Mouse (Mus musculus) erythroblast, adult 5-6 weeks (primary cell): ENCODE results near the gene Vps9d1. TPM values are rescaled to one million over a fixed set of nuclear protein-coding genes. Genes with fewer than 3 reads are reported as not detected.
A peak's percentile ranks its signal among the peaks of the same experiment; 100 is the strongest.

ENCODE experiments used
- ATAC-seq: replicated peaks from 2 replicates; pipeline ENCODE4 v1.8.0; 2016; ENCODE audit warnings: moderate number of reproducible peaks, mild to moderate bottlenecking, moderate TSS enrichment, inconsistent platforms; ENCODE audit not compliant: poor library complexity, low FRiP score, severe bottlenecking
- total RNA-seq, 2 experiments: library from RNA; stranded (forward) in 1 of 2; stranded (reverse) in 1 of 2; fragments of 150-400 nt in 1 of 2; fragments of 200-764, 138-1000 nt in 1 of 2; gene quantifications; 2 replicates each; pipeline versions ENCODE4 v1.2.3 to v1.2.4; 2015 to 2017; ENCODE audit warnings: low replicate concordance in 2 of 2

The Vps9d1 gene
- total RNA-seq, 2 experiments from 2014 or later = 5.2 to 6.6 TPM

DNA sequence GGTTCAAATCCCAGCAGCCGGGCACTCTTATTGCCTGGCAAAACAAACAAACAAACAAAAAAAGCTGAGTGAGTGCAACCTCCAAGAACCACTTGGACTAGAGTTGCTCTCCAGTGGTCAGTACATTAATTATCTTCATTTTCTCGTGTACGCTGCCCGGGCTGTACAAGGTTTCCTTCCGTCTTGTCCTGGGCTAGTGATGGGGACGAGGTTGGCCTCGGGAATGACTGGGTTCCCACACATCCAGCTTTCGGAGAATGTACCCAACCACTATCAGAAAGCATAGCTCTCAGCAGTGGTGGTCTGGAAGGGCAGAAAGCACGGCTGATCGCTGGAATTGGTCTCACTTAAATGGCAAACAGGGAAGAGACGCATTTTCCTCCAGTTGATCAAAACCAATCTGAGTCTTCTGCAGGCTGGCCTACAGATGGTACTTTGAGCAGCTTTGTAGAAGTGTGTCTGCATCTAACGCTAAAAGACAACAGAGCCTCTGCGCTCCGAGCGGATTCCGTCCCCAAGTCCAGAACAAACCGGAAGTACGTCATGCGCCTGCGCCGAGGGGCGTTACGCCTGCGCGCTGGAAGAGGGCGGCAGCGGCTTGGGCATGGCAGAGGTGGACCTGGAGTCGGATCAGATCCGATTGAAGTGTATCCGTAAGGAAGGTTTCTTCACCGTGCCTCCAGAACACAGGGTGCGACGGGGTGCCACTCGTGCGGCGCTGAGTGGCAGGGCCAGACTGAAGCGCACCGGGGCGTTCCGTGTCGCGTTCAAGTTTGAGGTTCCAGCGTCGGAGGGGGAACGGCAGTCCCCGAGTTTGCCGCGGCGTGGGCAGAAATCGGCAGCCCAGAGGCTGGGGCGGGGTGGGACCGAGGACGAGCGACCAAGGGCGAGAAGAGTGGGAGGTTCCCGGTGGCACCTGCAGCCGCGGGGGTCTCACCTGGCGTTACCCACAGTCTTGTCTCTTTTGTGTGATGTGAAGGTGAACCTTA, 29.6 kb downstream of the Vps9d1 start, which contains the start of gene Cdk10:
Gene Cdk10, plus strand, starts transcription at position 565 of the 989 bp plus-strand sequence.
- ATAC-seq = peak; percentile 98

DNA sequence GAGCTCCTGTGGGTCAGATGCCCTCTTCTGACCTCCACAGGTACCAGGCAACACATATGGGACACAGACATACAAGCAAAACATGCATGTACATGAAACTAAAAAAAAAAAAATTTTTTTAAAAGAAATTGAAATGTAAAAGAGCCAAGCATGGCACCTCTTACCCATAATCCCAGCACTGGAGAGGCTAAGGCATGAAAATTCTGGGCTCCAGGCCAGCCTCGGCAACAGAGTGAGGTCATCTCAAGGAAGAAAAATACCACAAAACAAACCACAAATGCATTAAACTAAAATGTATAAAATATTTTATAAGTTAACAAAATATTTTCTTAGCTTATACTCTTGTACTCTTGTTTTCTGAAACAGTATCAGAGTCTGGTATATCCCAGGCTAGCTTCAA, 33.2 kb downstream of the Vps9d1 start:
- no peak for ATAC-seq

DNA sequence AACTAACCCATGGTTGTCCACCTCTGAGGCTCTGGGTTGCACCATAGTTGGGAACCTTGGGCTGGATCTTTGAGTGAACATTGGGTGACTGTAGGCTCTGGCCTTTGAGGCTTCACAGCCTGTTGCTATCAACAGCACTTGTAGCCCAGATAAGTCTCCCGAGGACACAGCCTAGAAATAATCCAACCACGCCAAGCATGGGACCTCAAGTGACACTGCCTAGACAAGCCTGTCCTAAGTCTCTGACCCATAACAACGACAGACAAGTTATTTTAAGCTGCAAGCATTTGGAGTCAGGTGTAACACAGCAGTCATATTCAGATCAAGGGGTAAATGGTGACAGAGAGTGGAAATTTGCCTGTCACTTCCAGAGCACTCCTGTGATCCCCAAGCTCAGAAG, 38.7 kb downstream of the Vps9d1 start:
- no peak for ATAC-seq

DNA sequence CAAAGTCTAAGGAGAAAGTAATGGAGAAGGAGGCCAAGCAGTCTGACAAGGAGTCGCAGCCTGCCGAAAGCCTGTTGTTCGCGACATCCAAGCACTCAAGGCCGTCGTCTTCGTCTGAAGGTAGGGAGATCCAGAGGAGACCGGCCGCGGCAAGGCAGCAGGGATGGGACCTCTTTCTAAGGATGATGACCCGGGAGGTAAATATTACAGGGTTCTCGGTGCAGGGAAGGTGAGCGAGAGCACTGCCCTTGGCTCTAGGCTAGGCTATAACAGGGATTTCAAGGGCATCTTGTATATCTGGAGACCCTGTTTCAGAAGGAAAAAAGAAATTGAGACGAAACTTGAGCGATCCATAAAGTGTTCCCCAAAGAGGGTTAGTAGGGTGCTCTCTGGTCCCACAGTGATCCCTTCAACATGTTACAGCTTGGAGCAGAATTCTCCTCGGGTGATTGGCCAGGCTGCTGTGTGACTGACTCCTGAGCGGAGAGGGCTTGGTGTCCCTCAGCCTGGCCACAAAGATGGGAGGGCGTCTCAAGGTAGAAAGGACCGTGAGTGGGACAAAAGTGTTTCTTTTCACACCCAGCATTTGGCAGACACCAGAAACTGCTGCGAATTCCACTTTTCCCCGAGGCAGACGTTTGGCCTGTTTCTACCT, 40.9 kb downstream of the Vps9d1 start:
- peak; percentile 21 for ATAC-seq

DNA sequence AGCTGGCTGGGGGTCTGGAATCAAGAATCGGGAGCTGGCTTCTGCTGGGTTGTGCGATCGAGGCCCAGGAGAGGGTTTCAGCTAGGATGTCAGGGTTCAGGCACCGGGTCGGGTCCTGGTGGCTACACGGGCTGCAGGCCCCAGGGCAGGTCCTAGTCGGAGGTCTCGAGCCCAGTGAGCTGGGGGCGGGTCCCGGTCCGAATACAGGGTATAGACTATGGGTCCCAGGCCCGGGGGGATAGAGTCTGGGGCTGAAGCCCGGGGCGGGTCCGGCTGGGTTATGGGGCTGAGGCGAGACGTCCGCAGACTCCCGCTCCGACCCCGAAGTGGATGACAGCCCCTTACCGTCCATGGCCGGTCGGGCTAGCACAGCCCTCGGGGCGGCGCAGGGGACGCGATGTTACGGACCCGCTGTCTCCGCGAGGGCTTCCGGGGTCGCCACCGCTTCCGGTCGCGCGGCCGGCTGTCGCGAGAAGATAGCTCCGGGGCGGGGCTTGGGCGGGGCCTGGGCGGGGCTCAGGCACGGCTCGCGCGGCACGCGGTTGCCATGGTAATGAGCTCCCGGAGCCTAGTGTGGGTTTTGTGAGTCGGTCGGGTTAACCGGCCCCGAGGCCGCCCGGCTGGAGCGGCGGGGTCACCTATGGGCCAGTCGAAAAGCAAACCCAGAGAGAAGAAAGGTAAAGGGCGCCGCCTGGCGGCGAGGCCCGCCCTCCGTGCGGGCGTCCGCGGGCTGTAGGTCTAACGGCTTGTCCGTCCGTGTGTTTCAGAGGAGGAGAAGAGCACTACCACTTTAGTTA, 41.6 kb downstream of the Vps9d1 start, which contains the start of the genes Chmp1a and Spata33:
Gene Chmp1a, minus strand, starts transcription at position 443 of the 797 bp plus-strand sequence.
Gene Spata33, plus strand, starts transcription at position 512 of the 797 bp plus-strand sequence.
- ATAC-seq = peak; percentile 85

DNA sequence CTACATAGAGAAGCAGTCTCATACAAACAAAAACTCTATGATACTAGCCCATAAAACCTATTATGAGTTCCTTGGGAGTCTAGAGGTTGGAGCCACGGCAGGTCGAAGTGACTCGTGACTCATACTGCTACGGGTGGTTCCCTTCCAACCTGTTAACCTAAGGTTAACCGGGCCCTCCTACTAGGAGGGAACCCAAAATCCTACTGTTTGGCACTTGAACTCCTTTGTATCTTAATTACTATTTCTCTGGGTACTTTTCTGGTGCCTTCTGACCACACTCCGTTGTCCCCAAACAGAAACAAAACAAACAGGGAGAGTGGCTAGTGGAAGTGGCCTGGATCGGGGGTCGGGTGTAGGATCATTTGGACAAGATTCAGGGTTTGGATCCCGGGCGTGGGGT, 42.3 kb downstream of the Vps9d1 start:
- no peak for ATAC-seq

DNA sequence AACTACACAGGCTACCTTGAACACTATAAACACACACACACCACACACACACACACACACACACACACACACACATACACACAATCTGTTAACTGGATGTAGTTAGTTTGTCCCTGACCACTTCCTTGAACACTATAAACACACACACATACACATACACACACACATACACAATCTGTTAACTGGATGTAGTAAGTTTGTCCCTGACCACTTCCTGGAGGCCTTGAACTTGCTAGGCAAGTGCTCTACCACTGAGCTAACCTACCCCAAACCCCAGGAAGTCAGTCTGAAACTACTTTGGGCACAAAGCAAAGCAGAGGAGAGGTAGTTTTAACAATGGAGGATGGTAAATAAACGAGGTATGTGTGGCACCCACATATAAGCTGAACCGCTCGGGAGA, 50.6 kb downstream of the Vps9d1 start:
- ATAC-seq = no peak

DNA sequence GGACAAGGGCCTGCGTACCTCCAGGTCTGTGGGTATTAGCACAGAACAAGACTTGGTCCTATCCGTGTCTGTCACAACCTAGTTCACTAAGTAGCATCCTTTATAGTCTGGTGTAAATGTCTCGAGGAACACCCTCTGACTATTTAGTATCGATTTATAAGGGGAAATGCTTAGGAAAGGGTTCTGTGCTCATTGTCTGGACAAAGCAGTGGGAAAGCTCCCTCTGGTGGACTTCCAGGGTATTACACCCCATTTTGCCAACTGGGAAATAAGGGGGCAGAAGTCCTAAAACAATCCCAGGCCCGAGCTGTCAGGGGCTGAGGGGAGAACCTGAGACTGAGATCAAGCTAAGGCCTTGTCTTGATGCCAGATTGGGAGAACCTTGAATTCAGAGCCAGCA, 51.9 kb downstream of the Vps9d1 start:
- peak; percentile 59 for ATAC-seq

DNA sequence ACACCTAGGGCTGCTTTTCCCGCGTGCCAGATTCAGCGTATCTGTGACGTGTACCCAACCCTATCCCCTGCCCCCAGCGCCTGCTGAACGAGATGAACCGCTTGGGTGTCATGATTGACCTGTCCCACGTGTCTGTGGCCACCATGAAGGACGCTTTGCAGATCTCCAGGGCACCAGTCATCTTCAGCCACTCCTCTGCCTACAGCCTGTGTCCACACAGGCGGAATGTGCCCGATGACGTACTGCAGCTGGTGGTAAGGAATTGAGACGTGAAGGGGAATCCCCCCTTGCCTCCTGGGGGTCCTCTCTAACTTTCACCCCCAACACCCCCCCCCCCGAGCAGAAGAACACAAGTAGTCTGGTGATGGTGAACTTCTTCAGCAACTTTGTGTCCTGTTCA, 54.3 kb downstream of the Vps9d1 start:
- no peak for ATAC-seq

DNA sequence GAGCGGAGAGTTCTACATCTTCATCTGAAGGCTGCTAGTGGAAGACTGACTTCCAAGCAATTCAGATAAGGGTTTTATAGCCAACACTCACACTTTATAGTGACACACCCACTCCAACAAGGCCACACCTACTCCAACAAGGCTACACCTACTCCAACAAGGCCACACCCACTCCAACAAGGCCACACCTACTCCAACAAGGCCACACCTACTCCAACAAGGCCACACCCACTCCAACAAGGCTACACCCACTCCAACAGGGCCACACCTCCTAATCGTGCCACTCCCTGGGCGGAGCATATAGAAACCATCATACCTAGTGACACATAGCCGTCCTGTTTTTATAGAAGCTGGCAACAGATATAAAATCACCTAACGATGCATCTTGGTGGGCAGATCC, 57.1 kb downstream of the Vps9d1 start:
- ATAC-seq = 0 out of 2 replicates have a peak, but pooled peaks have one; percentile 43

DNA sequence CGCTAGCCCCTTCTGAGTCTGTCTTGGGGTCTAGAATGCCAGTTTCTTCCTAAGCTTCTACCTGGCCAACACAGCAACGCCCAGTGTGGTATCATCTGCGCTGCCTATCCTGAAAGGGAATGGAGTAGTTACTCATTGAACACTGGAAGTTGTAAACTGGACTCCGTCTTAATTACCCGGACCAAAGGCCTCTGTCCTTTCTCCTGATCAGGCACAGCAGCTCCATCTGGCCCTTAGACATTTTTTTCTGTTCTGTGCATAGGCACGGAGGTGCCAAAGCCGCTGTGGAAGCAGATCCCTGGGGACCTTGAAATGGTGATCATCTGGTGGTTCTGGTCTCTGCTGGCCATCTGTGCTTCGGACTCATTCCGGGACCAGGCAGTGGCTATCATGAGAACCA, 60.4 kb downstream of the Vps9d1 start:
- ATAC-seq = no peak

Other genes with a start within 250 kb of the Vps9d1 start
- gene Ankrd11, start 212.1 kb downstream of the Vps9d1 start, total RNA-seq (2015; ENCODE audit: low replicate concordance) = 39.3 and 53.4 TPM in 2 replicates
- gene Ankrd11, start 212.1 kb downstream of the Vps9d1 start, total RNA-seq (2017; ENCODE audit: low replicate concordance) = 78.6 and 121 TPM in 2 replicates
- 10.6 and 14.4 TPM in 2 replicates for gene Spg7, start 191.4 kb downstream of the Vps9d1 start, total RNA-seq (2015; ENCODE audit: low replicate concordance)
- gene Spg7, start 191.4 kb downstream of the Vps9d1 start, total RNA-seq (2017; ENCODE audit: low replicate concordance) = 15.2 and 37.6 TPM in 2 replicates
- gene Rpl13, start 152.0 kb downstream of the Vps9d1 start, total RNA-seq (2015; ENCODE audit: low replicate concordance) = 279 and 298 TPM in 2 replicates
- 472 and 492 TPM in 2 replicates for gene Rpl13, start 152.0 kb downstream of the Vps9d1 start, total RNA-seq (2017; ENCODE audit: low replicate concordance)
- not detected in 2 replicates for gene Cpne7, start 137.0 kb downstream of the Vps9d1 start, total RNA-seq (2015; ENCODE audit: low replicate concordance)
- gene Cpne7, start 137.0 kb downstream of the Vps9d1 start, total RNA-seq (2017; ENCODE audit: low replicate concordance) = not detected in 2 replicates
- gene Sult5a1, start 96.0 kb downstream of the Vps9d1 start, total RNA-seq (2015; ENCODE audit: low replicate concordance) = not detected in 2 replicates
- not detected in 2 replicates for gene Sult5a1, start 96.0 kb downstream of the Vps9d1 start, total RNA-seq (2017; ENCODE audit: low replicate concordance)
- gene Dpep1, start 68.1 kb downstream of the Vps9d1 start, total RNA-seq (2015; ENCODE audit: low replicate concordance) = 1.3 TPM in 1 of 2 replicates, not detected in the other
- gene Dpep1, start 68.1 kb downstream of the Vps9d1 start, total RNA-seq (2017; ENCODE audit: low replicate concordance) = not detected in 2 replicates
- 19.2 and 24.9 TPM in 2 replicates for gene Chmp1a, start 41.6 kb downstream of the Vps9d1 start, total RNA-seq (2015; ENCODE audit: low replicate concordance)
- gene Chmp1a, start 41.6 kb downstream of the Vps9d1 start, total RNA-seq (2017; ENCODE audit: low replicate concordance) = 17.0 and 24.1 TPM in 2 replicates
- gene Spata33, start 41.5 kb downstream of the Vps9d1 start, total RNA-seq (2015; ENCODE audit: low replicate concordance) = not detected in 2 replicates
- not detected in 2 replicates for gene Spata33, start 41.5 kb downstream of the Vps9d1 start, total RNA-seq (2017; ENCODE audit: low replicate concordance)
- gene Cdk10, start 29.5 kb downstream of the Vps9d1 start, total RNA-seq (2015; ENCODE audit: low replicate concordance) = 3.1 and 5.6 TPM in 2 replicates
- gene Cdk10, start 29.5 kb downstream of the Vps9d1 start, total RNA-seq (2017; ENCODE audit: low replicate concordance) = 3.0 and 7.5 TPM in 2 replicates
- gene Spata2l, start 18.1 kb downstream of the Vps9d1 start, total RNA-seq (2015; ENCODE audit: low replicate concordance) = 2.3 TPM in 1 of 2 replicates, not detected in the other
- 0.56 and 2.0 TPM in 2 replicates for gene Spata2l, start 18.1 kb downstream of the Vps9d1 start, total RNA-seq (2017; ENCODE audit: low replicate concordance)
- 6.0 and 8.8 TPM in 2 replicates for gene Zfp276, start 153 bp downstream of the Vps9d1 start, total RNA-seq (2015; ENCODE audit: low replicate concordance)
- gene Zfp276, start 153 bp downstream of the Vps9d1 start, total RNA-seq (2017; ENCODE audit: low replicate concordance) = 9.3 and 12.4 TPM in 2 replicates
- gene Fanca, start 64.2 kb upstream of the Vps9d1 start, total RNA-seq (2015; ENCODE audit: low replicate concordance) = 2.3 and 16.5 TPM in 2 replicates
- 11.1 and 22.0 TPM in 2 replicates for gene Fanca, start 64.2 kb upstream of the Vps9d1 start, total RNA-seq (2017; ENCODE audit: low replicate concordance)
- not detected in 2 replicates for gene Spire2, start 78.4 kb upstream of the Vps9d1 start, total RNA-seq (2015; ENCODE audit: low replicate concordance)
- gene Spire2, start 78.4 kb upstream of the Vps9d1 start, total RNA-seq (2017; ENCODE audit: low replicate concordance) = 0.09 TPM in 1 of 2 replicates, not detected in the other
- gene Tcf25, start 119.4 kb upstream of the Vps9d1 start, total RNA-seq (2015; ENCODE audit: low replicate concordance) = 25.3 and 45.0 TPM in 2 replicates
- gene Tcf25, start 119.4 kb upstream of the Vps9d1 start, total RNA-seq (2017; ENCODE audit: low replicate concordance) = 19.5 and 29.4 TPM in 2 replicates
- gene Mc1r, start 152.8 kb upstream of the Vps9d1 start, total RNA-seq (2015; ENCODE audit: low replicate concordance) = not detected in 2 replicates
- not detected in 2 replicates for gene Mc1r, start 152.8 kb upstream of the Vps9d1 start, total RNA-seq (2017; ENCODE audit: low replicate concordance)
- gene Tubb3, start 157.1 kb upstream of the Vps9d1 start, total RNA-seq (2015; ENCODE audit: low replicate concordance) = 3.8 TPM in 1 of 2 replicates, not detected in the other
- gene Tubb3, start 157.1 kb upstream of the Vps9d1 start, total RNA-seq (2017; ENCODE audit: low replicate concordance) = not detected in 2 replicates
- 11.3 and 15.8 TPM in 2 replicates for gene Def8, start 169.2 kb upstream of the Vps9d1 start, total RNA-seq (2015; ENCODE audit: low replicate concordance)
- 12.8 and 16.5 TPM in 2 replicates for gene Def8, start 169.2 kb upstream of the Vps9d1 start, total RNA-seq (2017; ENCODE audit: low replicate concordance)
- gene Afg3l1, start 223.6 kb upstream of the Vps9d1 start, total RNA-seq (2015; ENCODE audit: low replicate concordance) = 6.1 and 10.4 TPM in 2 replicates
- 2.6 and 6.7 TPM in 2 replicates for gene Afg3l1, start 223.6 kb upstream of the Vps9d1 start, total RNA-seq (2017; ENCODE audit: low replicate concordance)